Mouse (Mus musculus) gastrocnemius, postnatal 14 days (tissue): ENCODE data around the gene D1Pas1. TPM values are rescaled to one million over a fixed set of nuclear protein-coding genes. Genes with fewer than 3 reads are reported as not detected.

Experiments
- DNase-seq: peaks from one replicate; pipeline ENCODE4 v3.0.0; 2021; ENCODE audit warnings: mixed read lengths
- intact Hi-C: fragments of 180-260 bp; cut with DNase I; formaldehyde crosslinking; loops from one replicate; pipeline ENCODE4 v1.15.1; 2025; ENCODE audit warnings: low total_unique reads
- total RNA-seq, 2 experiments: library from RNA; stranded (reverse); gene quantifications; 2 replicates each; pipeline ENCODE4 v1.2.3; 2021

Gene D1Pas1
- total RNA-seq, 2 experiments from 2014 or later, result not detected

DNA sequence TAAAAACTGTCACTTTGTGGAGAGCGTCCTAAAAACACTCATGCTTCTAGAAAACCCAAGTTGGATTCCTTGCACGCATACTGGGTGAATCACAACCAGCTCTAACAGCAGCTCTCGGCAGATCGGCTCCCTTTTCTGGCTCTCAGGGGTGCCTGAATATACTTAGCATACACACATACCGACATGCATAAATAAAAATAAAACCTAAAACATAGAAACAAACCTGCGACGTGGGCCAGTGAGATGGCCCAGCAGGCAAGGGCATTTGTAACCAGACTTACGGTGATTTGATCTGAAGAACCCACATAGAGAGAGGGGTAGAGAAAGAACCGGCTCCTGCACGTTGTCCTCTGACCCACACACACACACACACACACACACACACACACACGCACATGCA lies 17.9 kb downstream of the D1Pas1 start:
- DNase-seq, result no peak
- intact Hi-C loops, result no loop called here

DNA sequence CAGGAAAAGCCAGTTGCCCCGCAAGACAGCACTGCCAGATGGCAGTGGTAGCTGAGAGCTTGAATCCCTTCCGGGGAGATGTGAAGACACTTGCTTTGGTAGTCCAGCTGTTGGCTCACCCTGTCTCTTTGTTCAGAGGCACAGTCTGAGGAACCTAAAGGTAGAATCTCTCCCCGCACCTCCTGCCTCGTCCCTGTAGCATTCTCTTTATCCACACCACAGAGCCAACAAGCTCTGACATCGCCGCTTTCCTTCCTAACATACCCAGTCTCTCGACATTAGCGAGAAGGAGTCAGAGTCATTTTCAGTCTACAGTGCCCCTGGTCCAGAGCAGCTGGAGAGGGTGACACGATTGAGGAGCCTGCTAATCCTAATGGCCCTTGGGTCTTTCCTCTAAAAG lies 18.9 kb downstream of the D1Pas1 start:
- DNase-seq, result no peak
- intact Hi-C loops, result no loop called here

DNA sequence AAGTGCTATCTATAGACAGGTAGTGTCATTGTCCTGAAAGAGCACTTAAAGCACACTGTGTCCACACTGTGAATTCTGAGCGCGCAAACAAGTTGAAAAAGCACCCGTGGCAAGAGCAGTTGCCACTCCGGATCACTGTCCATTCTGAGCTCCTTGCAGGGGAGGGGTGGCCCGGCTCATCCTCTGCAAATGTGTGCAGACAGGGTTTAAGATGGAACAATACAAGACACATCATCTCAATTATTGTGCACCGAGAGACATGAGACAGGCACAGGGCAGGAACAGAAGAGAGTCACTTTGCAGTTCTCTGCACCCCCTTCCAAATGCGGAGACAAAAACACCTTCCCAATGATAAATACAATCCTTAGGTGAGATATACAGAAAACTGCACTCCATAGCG lies 19.3 kb downstream of the D1Pas1 start:
- intact Hi-C loops, result no loop called here
- no peak for DNase-seq

DNA sequence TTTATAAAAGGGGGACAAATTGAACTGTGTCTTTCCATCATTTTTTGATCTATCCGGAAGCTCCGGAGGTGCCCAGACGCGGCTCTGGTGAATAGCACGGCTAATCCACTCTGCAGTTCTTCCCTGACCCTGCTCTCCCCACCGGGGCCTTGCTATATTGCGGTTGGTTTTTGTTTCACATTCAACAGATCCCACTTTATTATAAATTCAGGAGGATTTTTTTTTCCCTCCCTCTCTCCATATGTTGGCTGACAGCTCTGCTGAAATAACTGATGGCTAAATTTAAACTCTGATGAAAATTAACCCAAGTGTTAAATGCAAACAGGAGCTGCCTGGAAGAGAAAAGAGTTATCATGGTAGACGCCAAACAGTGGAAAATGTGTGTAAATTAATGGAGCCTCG lies 21.1 kb downstream of the D1Pas1 start:
- intact Hi-C loops, result no loop called here
- no peak for DNase-seq

DNA sequence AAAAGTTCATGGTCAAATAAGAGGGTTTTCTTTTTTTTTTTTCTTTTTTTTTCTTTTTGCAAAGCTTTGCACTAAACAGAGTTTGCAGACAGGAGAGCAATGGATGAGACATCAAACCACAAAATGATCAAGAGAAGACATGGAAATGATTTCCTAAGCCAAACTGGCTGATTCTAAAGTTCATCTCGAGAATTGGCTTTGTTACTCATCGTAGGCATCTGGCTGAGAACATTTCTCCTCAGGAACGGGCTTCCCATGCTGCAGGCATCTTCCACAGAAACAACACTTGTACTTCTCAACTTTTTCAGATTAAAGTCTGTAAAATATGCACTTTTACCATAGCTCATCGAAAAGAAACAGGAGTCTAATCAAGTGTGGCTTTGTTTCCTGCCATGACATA lies 21.6 kb downstream of the D1Pas1 start:
- intact Hi-C loops, result no loop called here
- DNase-seq, result no peak

DNA sequence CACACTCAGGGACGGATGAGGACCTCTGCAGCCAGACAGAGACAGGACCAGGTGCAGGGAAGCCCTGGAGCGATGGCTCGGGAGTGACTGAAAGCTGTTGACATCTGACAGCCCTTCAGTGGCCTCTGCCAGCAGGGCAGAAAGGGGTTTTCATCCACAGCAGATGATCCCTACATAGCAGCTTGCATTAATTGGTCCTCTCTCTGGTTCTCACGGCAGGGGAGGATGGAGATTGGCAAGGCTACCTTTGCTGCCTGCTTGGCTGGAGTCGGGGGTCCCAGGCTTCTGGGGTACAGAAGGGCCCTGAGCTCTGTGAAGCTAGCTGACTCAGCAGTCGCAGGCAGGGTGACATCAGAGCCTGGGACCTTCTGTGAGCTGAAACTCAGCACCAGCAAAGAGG lies 24.3 kb downstream of the D1Pas1 start:
- intact Hi-C loops, result no loop called here
- DNase-seq, result no peak

DNA sequence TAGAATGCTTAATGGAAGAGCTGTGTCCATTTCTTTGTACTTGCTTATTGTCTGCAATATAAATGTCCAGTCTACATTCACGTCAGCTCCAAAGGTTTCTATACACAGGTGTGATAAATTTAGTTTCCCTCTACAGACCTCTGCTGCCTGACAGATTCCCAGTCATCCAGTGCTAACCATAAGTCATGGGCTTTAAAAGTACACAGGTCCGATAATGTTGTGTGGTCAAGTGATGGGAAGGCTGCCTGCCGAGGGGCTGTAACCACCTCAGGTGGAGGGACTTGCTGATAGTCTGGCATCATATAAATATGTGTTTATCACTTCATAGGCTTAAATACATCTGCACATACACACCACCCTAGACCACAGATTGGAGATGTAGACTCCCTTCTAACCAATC lies 24.9 kb downstream of the D1Pas1 start:
- no peak for DNase-seq
- intact Hi-C loops, result no loop called here

DNA sequence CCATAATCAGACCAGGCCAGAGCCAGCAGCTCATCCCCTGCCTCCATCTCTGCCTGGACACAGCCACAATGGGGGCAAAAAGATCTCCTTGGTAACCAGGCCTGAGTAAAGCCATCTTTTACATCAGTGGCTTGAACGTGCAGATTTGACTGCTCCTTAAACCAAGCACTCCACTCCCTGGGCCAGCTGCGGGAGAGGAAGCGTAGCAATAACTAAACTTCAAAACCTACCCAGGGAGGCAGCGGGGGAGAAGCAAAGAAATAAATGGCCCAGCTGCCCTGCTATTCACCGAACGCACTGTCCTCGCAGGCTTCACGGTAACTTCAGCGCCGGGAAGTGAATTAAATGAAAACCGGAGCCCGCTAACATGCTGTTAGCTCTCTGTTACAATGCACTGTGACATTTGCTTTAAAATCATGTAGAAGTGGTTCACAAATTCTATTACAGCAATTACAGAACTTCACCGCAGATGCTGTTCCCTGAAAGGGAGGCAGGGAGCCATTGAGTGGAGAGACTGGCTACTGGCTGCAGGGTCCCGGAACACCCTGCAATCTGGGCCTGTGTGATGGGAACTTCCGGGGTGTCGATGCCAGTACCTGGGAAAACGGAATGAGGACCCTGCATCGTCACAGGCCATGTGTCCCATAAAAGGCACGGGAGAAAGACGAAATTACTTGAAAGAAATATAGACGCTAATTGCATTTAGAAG lies 30.5 kb downstream of the D1Pas1 start:
- intact Hi-C loops, result no loop called here
- no peak for DNase-seq

DNA sequence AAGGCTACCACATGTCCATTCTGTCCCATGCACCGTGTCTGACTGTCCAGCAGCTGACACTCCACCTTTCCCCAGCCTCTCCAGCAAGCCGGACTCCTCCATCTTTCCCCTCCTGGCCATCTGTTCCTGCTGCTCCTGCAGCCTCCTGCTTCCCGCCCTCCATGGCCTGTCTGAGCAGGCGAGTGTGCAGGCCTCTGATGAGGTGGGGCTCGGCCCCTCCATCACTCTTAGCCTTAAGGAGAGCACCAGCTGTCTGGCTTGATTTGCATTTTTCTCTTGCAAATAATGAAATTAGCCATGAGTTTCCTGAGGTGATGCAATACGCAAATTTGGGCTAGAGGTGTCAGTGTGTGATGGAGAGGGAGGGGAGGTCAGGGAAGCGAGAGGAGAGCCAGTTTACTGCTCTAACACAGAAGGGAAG lies 36.2 kb downstream of the D1Pas1 start:
- intact Hi-C loops, result no loop called here
- DNase-seq, result no peak

DNA sequence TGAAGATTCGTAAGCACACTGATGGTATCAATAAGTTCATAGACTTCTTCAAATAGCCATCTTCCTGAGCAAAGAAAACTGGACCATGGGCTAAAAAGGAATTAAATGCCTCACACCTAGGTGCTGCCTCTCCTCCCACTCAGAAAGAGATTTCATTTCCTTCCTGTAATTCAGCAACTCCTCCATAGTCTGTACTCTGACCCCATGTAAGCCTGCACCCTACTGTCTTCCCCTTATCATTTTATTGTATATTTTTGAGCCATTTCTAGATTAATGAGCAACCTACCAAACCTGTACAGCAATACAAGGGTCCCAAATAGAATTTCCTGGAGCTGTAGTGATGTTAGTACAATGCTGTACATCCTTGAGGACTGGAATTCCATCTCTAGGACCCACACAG lies 37.1 kb downstream of the D1Pas1 start:
- no peak for DNase-seq
- intact Hi-C loops, result no loop called here

DNA sequence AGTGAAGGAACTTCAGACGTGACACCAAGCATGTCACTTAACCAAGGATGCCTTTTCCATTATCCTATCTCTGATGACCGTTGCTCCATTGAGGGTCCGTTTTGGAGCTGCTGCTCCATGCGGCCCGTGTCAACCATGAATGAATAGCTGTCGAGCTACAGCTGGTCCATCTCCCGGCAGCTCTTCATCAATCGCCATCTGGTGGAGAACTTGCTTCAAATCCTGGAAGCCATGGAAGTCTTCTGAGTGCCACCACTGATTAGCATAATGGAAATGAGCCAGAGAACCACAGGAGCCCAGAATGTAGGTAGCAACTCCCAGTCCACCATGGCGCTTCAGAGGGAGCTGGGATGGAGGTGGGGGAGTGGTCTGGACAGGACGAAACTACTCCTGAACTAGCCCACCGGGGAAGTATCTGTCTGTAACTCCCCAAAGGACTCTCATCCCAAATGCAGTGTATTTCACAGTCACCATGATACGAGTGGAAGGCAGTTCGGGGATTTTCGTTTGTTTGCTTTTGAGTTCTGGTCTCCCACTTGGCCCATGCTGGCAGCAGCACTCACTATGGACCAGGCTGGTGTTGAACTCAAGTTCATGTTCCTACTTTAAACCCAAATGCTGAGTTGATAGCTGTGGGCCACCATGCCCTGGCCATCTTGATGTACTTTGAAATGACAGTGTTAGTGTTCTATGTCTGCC lies 39.2 kb downstream of the D1Pas1 start:
- DNase-seq, result no peak
- intact Hi-C loops, result no loop called here

DNA sequence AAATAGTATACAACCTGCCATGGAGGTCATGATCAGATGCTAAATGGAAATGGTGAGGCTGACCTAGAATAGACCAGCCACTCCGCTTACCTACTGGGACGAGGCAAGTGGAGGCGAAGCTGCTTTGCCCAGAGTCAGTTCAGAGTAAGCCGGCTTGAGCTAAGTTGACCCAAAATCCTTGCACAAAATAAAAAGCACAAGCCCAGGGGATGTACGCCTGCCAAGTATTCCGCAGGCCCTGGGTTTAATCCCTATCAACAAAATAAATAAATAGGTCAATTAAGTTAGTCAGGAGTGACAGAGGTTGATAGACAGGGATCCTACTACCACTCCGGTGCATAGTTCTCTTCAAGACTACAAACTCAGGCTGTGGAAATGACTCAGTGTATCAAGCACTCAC lies 41.0 kb downstream of the D1Pas1 start:
- intact Hi-C loops, result no loop called here
- no peak for DNase-seq

DNA sequence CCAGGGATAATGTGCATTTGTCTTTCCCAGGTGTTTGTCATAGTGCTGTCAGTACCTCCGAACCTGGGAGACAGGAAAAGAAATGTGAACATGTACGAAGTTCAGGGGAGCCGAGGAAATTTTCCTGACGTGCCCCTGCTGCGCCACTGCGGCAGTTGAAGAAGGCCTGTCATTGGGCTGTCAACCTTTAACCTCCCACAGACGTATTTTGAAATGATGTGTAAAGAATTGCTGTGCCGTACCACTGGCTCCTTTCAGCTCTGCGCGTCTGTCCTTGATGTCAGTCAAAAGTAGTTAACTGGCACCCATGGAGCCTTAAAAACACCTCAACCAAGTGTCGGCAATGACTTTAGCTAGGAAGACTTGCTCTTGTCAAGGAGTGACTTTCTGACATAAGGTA lies 42.9 kb downstream of the D1Pas1 start:
- intact Hi-C loops, result no loop called here
- DNase-seq, result no peak

DNA sequence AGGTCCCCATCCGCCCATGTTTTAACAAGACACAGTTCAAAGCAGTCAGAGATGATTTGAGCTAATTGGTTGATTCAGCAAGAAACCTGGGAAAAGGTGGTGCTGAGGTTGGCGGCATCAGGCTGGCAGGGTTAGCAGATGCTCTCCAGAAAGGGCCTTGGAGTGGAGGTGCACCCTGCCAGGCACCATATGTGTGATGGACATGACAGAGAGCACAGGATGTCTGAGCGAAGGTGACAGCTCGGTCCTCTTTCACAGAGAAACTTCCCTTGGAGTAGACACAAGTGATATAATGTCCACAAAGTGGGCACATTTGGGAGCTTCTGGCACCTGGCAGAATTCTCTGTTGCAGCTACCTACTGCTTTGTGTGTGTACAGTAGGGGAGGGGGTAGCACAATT lies 44.4 kb downstream of the D1Pas1 start:
- DNase-seq, result no peak
- intact Hi-C loops, result no loop called here

DNA sequence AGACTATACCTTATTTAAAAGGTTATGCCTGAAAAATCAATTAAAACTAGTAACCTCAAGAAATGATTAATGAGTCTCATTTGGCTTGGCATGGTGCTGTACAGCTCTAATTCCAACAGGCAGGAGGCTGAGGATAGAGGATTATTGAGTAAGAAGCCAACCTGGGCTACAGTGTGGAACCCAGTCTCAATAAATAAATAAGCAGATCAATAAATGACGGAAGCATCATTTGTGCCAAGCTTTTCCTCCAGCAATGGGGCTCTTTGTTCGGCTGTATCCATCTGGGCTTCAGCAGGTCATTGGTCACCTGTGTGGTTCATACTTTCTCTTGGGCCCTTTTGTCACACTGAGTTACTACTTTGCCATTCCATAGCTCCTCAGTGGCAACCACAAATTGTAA lies 46.9 kb downstream of the D1Pas1 start:
- no peak for DNase-seq
- intact Hi-C loops, result no loop called here

DNA sequence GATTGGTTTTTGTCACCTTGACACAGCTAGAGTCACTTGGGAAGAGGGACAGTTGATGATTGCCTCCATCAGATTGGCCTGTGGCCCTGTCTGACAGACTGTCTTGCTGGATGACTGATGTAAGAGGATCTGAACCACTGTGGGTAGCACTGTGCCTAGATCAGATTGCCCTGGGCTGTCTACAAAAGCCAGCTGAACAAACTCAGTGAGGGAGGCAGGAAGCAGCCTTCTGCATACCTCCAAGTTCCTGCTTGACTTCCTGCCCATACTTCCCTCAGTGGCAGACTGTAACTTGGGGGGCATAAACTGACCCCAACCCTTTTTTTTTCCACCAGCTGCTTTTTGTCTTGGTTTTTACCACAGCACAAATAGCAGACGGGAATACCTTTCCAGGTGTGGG lies 48.5 kb downstream of the D1Pas1 start:
- intact Hi-C loops, result no loop called here
- no peak for DNase-seq

DNA sequence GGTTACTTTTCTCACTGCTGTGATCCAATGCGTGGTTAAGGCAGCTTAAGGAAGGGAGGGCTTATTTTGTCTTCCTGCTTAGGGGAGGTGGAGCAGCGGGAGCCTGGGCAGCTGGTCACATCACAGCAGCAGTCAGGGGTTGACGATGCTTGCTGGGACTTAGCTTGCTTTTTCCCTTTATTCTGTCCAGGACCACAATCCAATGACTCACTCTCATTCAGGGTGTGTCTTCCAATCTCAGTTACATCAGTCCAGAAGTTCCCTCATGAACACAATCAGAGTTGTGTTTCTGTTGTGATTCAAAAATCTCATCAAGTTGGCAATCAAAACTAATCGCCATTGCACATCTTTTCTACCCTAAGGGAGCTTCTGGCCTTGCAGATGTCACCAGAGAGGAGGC lies 48.9 kb downstream of the D1Pas1 start:
- intact Hi-C loops, result no loop called here

DNA sequence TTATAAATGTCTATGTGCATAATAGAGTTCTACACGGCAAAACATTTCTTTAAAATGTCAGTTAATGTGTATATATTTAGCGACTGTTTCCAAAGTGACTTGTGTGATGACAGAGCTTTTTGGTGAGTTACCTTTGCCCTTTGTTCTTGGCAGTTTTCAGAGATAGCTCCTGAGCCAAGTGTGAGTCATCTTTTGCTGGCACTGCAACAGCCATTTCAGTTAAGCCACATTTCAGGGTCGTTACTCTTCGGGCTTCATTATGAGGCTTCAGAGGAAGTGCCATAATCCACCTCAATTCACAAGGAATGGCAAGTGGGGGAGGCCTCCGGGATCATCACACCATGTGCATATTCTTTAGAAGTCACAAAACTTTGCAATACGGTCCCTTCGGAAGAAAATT lies 52.8 kb downstream of the D1Pas1 start:
- DNase-seq, result no peak
- intact Hi-C loops, result no loop called here

More for the DNA sequence above, 48.9 kb downstream of the D1Pas1 start:
- DNase-seq, result no peak
